Mouse (Mus musculus): ENCODE results near the gene Atcay. TPM values are rescaled to one million over a fixed set of nuclear protein-coding genes. Genes with fewer than 3 reads are reported as not detected.

Gene Atcay
- polyA plus RNA-seq, 1 experiment from 2014 or later = 1.6 TPM

- Histone ChIP-seq H3K27me3 (replicated peaks) (no peaks in the 10 kb centered on the region), H3K9me3 (no peaks in the 10 kb centered on the region), H3K27ac (no peak overlapping the region), H3K4me2 (no peak overlapping the region), H3K4me1 (peaks cover 16% of the 10 kb centered on the region; the same call in 1 of the 2 replicates), H3K9ac (no peak overlapping the region), H3K36me3 (peaks cover 28% of the 10 kb centered on the region), H3K4me3 (replicated peaks) (no peak overlapping the region)
- WGBS = 62% methylated on average over 8 of the region's 8 CpGs
- no peak for ATAC-seq (ENCODE audit: insufficient read depth, low FRiP score, low read depth)
Measured at GRCm38 (mm10) chr10:81161602-81162317, 68.9 kb downstream of the Atcay start.

- Histone ChIP-seq H3K4me3 (replicated peaks) (no peak overlapping the region), H3K4me2 (no peak overlapping the region), H3K27ac (peak overlapping the region; percentile 63), H3K36me3 (peaks cover 68% of the 10 kb centered on the region), H3K9me3 (no peaks in the 10 kb centered on the region), H3K4me1 (peaks cover 7% of the 10 kb centered on the region; the same call in 1 of the 2 replicates), H3K9ac (no peak overlapping the region), H3K27me3 (replicated peaks) (no peaks in the 10 kb centered on the region)
- no peak for ATAC-seq (ENCODE audit: insufficient read depth, low FRiP score, low read depth)
- 78% methylated on average over 6 of the region's 6 CpGs for WGBS
Measured at GRCm38 (mm10) chr10:81154736-81155135, 75.9 kb downstream of the Atcay start.

Small RNAs within 50 kb of the gene (microRNA-seq; reads per million reads assigned to microRNA genes)
- gene Mir3057 = 8.9 reads per million, percentile 24 among the genes with 10 or more reads in this experiment

Other genes with a start within 250 kb of the Atcay start
- 4.8 and 4.9 TPM in 2 replicates for gene Gng7, start 215.9 kb downstream of the Atcay start, polyA plus RNA-seq (2015; fragmentation: Nextera tagmentation; extraction: Ambion mirVana)
- 0.73 and 1.1 TPM in 2 replicates for gene Diras1, start 205.2 kb downstream of the Atcay start, polyA plus RNA-seq (2015; fragmentation: Nextera tagmentation; extraction: Ambion mirVana)
- gene Slc39a3, start 193.4 kb downstream of the Atcay start, polyA plus RNA-seq (2015; fragmentation: Nextera tagmentation; extraction: Ambion mirVana) = 17.7 and 17.9 TPM in 2 replicates
- gene Sgta, start 170.7 kb downstream of the Atcay start, polyA plus RNA-seq (2015; fragmentation: Nextera tagmentation; extraction: Ambion mirVana) = 159 and 163 TPM in 2 replicates
- gene Thop1, start 160.8 kb downstream of the Atcay start, polyA plus RNA-seq (2015; fragmentation: Nextera tagmentation; extraction: Ambion mirVana) = 56.9 and 57.9 TPM in 2 replicates
- 10.6 and 11.4 TPM in 2 replicates for gene Creb3l3, start 132.0 kb downstream of the Atcay start, polyA plus RNA-seq (2015; fragmentation: Nextera tagmentation; extraction: Ambion mirVana)
- gene Map2k2, start 124.9 kb downstream of the Atcay start, polyA plus RNA-seq (2015; fragmentation: Nextera tagmentation; extraction: Ambion mirVana) = 159 and 181 TPM in 2 replicates
- 56.2 and 60.1 TPM in 2 replicates for gene Zbtb7a, start 95.6 kb downstream of the Atcay start, polyA plus RNA-seq (2015; fragmentation: Nextera tagmentation; extraction: Ambion mirVana)
- gene Pias4, start 62.9 kb downstream of the Atcay start, polyA plus RNA-seq (2015; fragmentation: Nextera tagmentation; extraction: Ambion mirVana) = 41.8 and 44.9 TPM in 2 replicates
- gene Eef2, start 54.2 kb downstream of the Atcay start, polyA plus RNA-seq (2015; fragmentation: Nextera tagmentation; extraction: Ambion mirVana) = 517 and 544 TPM in 2 replicates
- gene Dapk3, start 47.8 kb downstream of the Atcay start, polyA plus RNA-seq (2015; fragmentation: Nextera tagmentation; extraction: Ambion mirVana) = 61.9 and 65.4 TPM in 2 replicates
- 0.10 TPM in 1 of 2 replicates, not detected in the other for gene 4930442H23Rik, start 47.0 kb downstream of the Atcay start, polyA plus RNA-seq (2015; fragmentation: Nextera tagmentation; extraction: Ambion mirVana)
- gene Nmrk2, start 28.8 kb downstream of the Atcay start, polyA plus RNA-seq (2015; fragmentation: Nextera tagmentation; extraction: Ambion mirVana) = 0.18 and 0.26 TPM in 2 replicates
- gene Zfr2, start 2.3 kb upstream of the Atcay start, polyA plus RNA-seq (2015; fragmentation: Nextera tagmentation; extraction: Ambion mirVana) = 8.8 and 10.4 TPM in 2 replicates
- gene Matk, start 22.1 kb upstream of the Atcay start, polyA plus RNA-seq (2015; fragmentation: Nextera tagmentation; extraction: Ambion mirVana) = 3.4 and 3.8 TPM in 2 replicates
- gene Mrpl54, start 36.1 kb upstream of the Atcay start, polyA plus RNA-seq (2015; fragmentation: Nextera tagmentation; extraction: Ambion mirVana) = 217 and 233 TPM in 2 replicates
- gene Apba3, start 36.1 kb upstream of the Atcay start, polyA plus RNA-seq (2015; fragmentation: Nextera tagmentation; extraction: Ambion mirVana) = 54.4 and 58.1 TPM in 2 replicates
- gene Tjp3, start 60.7 kb upstream of the Atcay start, polyA plus RNA-seq (2015; fragmentation: Nextera tagmentation; extraction: Ambion mirVana) = 32.6 and 38.7 TPM in 2 replicates
- gene Pip5k1c, start 62.1 kb upstream of the Atcay start, polyA plus RNA-seq (2015; fragmentation: Nextera tagmentation; extraction: Ambion mirVana) = 43.1 and 47.6 TPM in 2 replicates
- 40.5 and 40.9 TPM in 2 replicates for gene Cactin, start 90.3 kb upstream of the Atcay start, polyA plus RNA-seq (2015; fragmentation: Nextera tagmentation; extraction: Ambion mirVana)
- gene Tbxa2r, start 97.9 kb upstream of the Atcay start, polyA plus RNA-seq (2015; fragmentation: Nextera tagmentation; extraction: Ambion mirVana) = 23.5 and 25.3 TPM in 2 replicates
- 0.04 and 0.12 TPM in 2 replicates for gene Gipc3, start 112.4 kb upstream of the Atcay start, polyA plus RNA-seq (2015; fragmentation: Nextera tagmentation; extraction: Ambion mirVana)
- gene Hmg20b, start 119.6 kb upstream of the Atcay start, polyA plus RNA-seq (2015; fragmentation: Nextera tagmentation; extraction: Ambion mirVana) = 78.8 and 79.1 TPM in 2 replicates
- 12.8 and 13.6 TPM in 2 replicates for gene Mfsd12, start 126.7 kb upstream of the Atcay start, polyA plus RNA-seq (2015; fragmentation: Nextera tagmentation; extraction: Ambion mirVana)
- gene 4930404N11Rik, start 135.0 kb upstream of the Atcay start, polyA plus RNA-seq (2015; fragmentation: Nextera tagmentation; extraction: Ambion mirVana) = 1.2 and 1.5 TPM in 2 replicates
- 88.5 and 90.5 TPM in 2 replicates for gene Fzr1, start 147.7 kb upstream of the Atcay start, polyA plus RNA-seq (2015; fragmentation: Nextera tagmentation; extraction: Ambion mirVana)
- gene Dohh, start 153.6 kb upstream of the Atcay start, polyA plus RNA-seq (2015; fragmentation: Nextera tagmentation; extraction: Ambion mirVana) = 78.9 and 80.4 TPM in 2 replicates
- gene Gm48551, start 153.6 kb upstream of the Atcay start, polyA plus RNA-seq (2015; fragmentation: Nextera tagmentation; extraction: Ambion mirVana) = 2.9 and 3.3 TPM in 2 replicates
- gene Gm48552, start 158.2 kb upstream of the Atcay start, polyA plus RNA-seq (2015; fragmentation: Nextera tagmentation; extraction: Ambion mirVana) = 0.41 and 1.4 TPM in 2 replicates
- 59.5 and 77.5 TPM in 2 replicates for gene Smim24, start 162.2 kb upstream of the Atcay start, polyA plus RNA-seq (2015; fragmentation: Nextera tagmentation; extraction: Ambion mirVana)
- 65.5 and 78.2 TPM in 2 replicates for gene Nfic, start 224.8 kb upstream of the Atcay start, polyA plus RNA-seq (2015; fragmentation: Nextera tagmentation; extraction: Ambion mirVana)

All from stomach, embryonic 15.5 days (tissue).